Mouse (Mus musculus): ENCODE measurements around the gene Med9.

- no peak for TF ChIP-seq CTCF (IDR thresholded peaks at IDR 0.05; ENCODE audit: borderline replicate concordance, insufficient read depth, low read depth, low read length)
- no peak for TF ChIP-seq POLR2A (IDR thresholded peaks at IDR 0.05; ENCODE audit: borderline replicate concordance, insufficient read depth, low read length)
Measured at GRCm38 (mm10) chr11:59930031-59930430, 18.0 kb upstream of the Med9 start.
